Mouse (Mus musculus) layer of hippocampus, postnatal 36 days (tissue): Measurements from ENCODE around the gene Sh2d5. TPM values are rescaled to one million over a fixed set of nuclear protein-coding genes. Genes with fewer than 3 reads are reported as not detected.

ENCODE experiments used
- total RNA-seq, 2 experiments: library from RNA; stranded (reverse); gene quantifications; 2 replicates each; pipeline ENCODE4 v1.2.3; 2021

Sh2d5 gene
- total RNA-seq, 2 experiments from 2014 or later, result 45.3 to 51.4 TPM

Other genes with a start within 250 kb of the Sh2d5 start
- 100 to 1,000 TPM; 178 to 183 TPM for gene Hp1bp3, start 34.1 kb upstream of the Sh2d5 start, total RNA-seq
- 10 to 100 TPM; 17.8 to 18.3 TPM for gene Kif17, start within 50 bp of the Sh2d5 start, total RNA-seq
- 10 to 100 TPM; 95.5 to 96.8 TPM for gene Ddost, start 54.3 kb downstream of the Sh2d5 start, total RNA-seq
- gene Pink1, start 75.9 kb downstream of the Sh2d5 start, total RNA-seq, result 100 to 1,000 TPM; 228 to 239 TPM
- 1 to 10 TPM; 2.5 to 3.6 TPM for gene Cda, start 117.6 kb downstream of the Sh2d5 start, total RNA-seq
- 10 to 100 TPM; 31.2 to 31.3 TPM for gene Fam43b, start 146.1 kb downstream of the Sh2d5 start, total RNA-seq
- gene Mul1, start 184.3 kb downstream of the Sh2d5 start, total RNA-seq, result 10 to 100 TPM; 53.4 to 62.5 TPM
- 100 to 1,000 TPM; 359 to 375 TPM for gene Camk2n1, start 203.9 kb downstream of the Sh2d5 start, total RNA-seq